Comparison of ENCODE assay signal across 8 mouse cellular contexts in genomic region chr13:58214346-58215252, GRCm38 (mm10). TPM values are rescaled to one million over a fixed set of nuclear protein-coding genes. Genes with fewer than 3 reads are reported as not detected.
DNase-seq lines count a peak whose midpoint lies in the region; ATAC-seq and TF ChIP-seq lines count a peak whose summit lies in the region.

No protein-coding gene starts in this region.

- 2% methylated on average over 47 of the region's 49 CpGs for WGBS in forebrain, embryonic 11.5 days
- under 1% methylated on average over 48 of the region's 49 CpGs for WGBS in intestine, embryonic 16.5 days
- WGBS in stomach, postnatal 0 days = 2% methylated on average over 36 of the region's 49 CpGs

- peak overlapping the region; percentile 96 for H3K27ac ChIP-seq in left cerebral cortex, adult 2 months
- peak overlapping the region; percentile 76; the same call in 1 of the 2 replicates for H3K27ac ChIP-seq in forebrain, embryonic 11.5 days (ENCODE audit: low read depth, low read length)
- peak overlapping the region; percentile 92 for H3K27ac ChIP-seq in intestine, embryonic 16.5 days (ENCODE audit: low read length)
- H3K27ac ChIP-seq in stomach, postnatal 0 days (replicated peaks) = peak overlapping the region; percentile 94

- H3K9me3 ChIP-seq in forebrain, embryonic 11.5 days (ENCODE audit: control insufficient read depth, low read length) = no peaks in the 10 kb centered on the region
- no peaks in the 10 kb centered on the region for H3K9me3 ChIP-seq in intestine, embryonic 16.5 days (ENCODE audit: control insufficient read depth, low read length)
- H3K9me3 ChIP-seq in megakaryocyte, embryonic 14.5 days = no peaks in the 10 kb centered on the region
- H3K9me3 ChIP-seq in stomach, postnatal 0 days (ENCODE audit: control insufficient read depth, low read length) = no peaks in the 10 kb centered on the region

- no peaks in the 10 kb centered on the region for H3K36me3 ChIP-seq in forebrain, embryonic 11.5 days (ENCODE audit: control insufficient read depth, insufficient read depth, low read length)
- no peaks in the 10 kb centered on the region for H3K36me3 ChIP-seq in intestine, embryonic 16.5 days (ENCODE audit: control insufficient read depth, insufficient read depth, low read length)
- H3K36me3 ChIP-seq in megakaryocyte, embryonic 14.5 days (replicated peaks; ENCODE audit: low read length) = peaks cover 8% of the 10 kb centered on the region
- H3K36me3 ChIP-seq in stomach, postnatal 0 days (ENCODE audit: control insufficient read depth, insufficient read depth, low read length) = no peaks in the 10 kb centered on the region

- H3K27me3 ChIP-seq in forebrain, embryonic 11.5 days (ENCODE audit: control insufficient read depth, insufficient read depth, low read length) = no peaks in the 10 kb centered on the region
- H3K27me3 ChIP-seq in intestine, embryonic 16.5 days (replicated peaks; ENCODE audit: control insufficient read depth, insufficient read depth, low read length) = no peaks in the 10 kb centered on the region
- no peaks in the 10 kb centered on the region for H3K27me3 ChIP-seq in megakaryocyte, embryonic 14.5 days (replicated peaks)
- no peaks in the 10 kb centered on the region for H3K27me3 ChIP-seq in stomach, postnatal 0 days (ENCODE audit: control insufficient read depth, insufficient read depth, low read length)

- peak overlapping the region; percentile 85 for H3K4me2 ChIP-seq in forebrain, embryonic 11.5 days (ENCODE audit: low read depth, low read length, severe bottlenecking)
- H3K4me2 ChIP-seq in intestine, embryonic 16.5 days (ENCODE audit: low read depth, low read length) = peak overlapping the region; percentile 89
- H3K4me2 ChIP-seq in stomach, postnatal 0 days (replicated peaks; ENCODE audit: low read depth) = peak overlapping the region; percentile 80

- H3K4me3 ChIP-seq in left cerebral cortex, adult 2 months = peak overlapping the region; percentile 92
- H3K4me3 ChIP-seq in forebrain, embryonic 11.5 days (ENCODE audit: low read depth, low read length) = peak overlapping the region; percentile 98
- peak overlapping the region; percentile 100 for H3K4me3 ChIP-seq in intestine, embryonic 16.5 days (ENCODE audit: low read length)
- H3K4me3 ChIP-seq in megakaryocyte, embryonic 14.5 days (replicated peaks) = peak overlapping the region; percentile 98
- H3K4me3 ChIP-seq in stomach, postnatal 0 days (ENCODE audit: low read depth, low read length) = peak overlapping the region; percentile 100

- 0 out of 2 replicates have a peak, but pooled peaks cover 4% of the 10 kb centered on the region for H3K4me1 ChIP-seq in forebrain, embryonic 11.5 days (replicated peaks; ENCODE audit: control insufficient read depth, insufficient read depth, low read length)
- peaks cover 19% of the 10 kb centered on the region for H3K4me1 ChIP-seq in intestine, embryonic 16.5 days (ENCODE audit: control insufficient read depth, insufficient read depth, low read length)
- peaks cover 43% of the 10 kb centered on the region for H3K4me1 ChIP-seq in megakaryocyte, embryonic 14.5 days
- H3K4me1 ChIP-seq in stomach, postnatal 0 days (replicated peaks; ENCODE audit: control insufficient read depth, insufficient read depth) = peaks cover 3% of the 10 kb centered on the region; the same call in 1 of the 2 replicates

- intact Hi-C loops in left cerebral cortex, adult 2 months (cut with DNase I) = loop anchor here (1.0 to 2.0 kb wide), 2 partner anchors 26 to 85 kb away; no protein-coding TSS in a partner anchor

- TF ChIP-seq EP300 in stomach, postnatal 0 days (optimal IDR thresholded peaks at IDR 0.05) = no peak

- DNase-seq in left cerebral cortex, adult 2 months (ENCODE audit: extremely low spot score in 1 of 2, low spot score in 2 of 2) = peak in 1 of 2 experiments; percentile 12
- DNase-seq in left cerebral cortex, adult 8-10 months (ENCODE audit: low spot score in 2 of 2) = no peak
- DNase-seq in forebrain, embryonic 11.5 days (ENCODE audit: low spot score) = peak; percentile 52
- peak; percentile 45 for DNase-seq in stomach, postnatal 0 days (ENCODE audit: low spot score)
- no peak for DNase-seq in ovary, postnatal 14 days (ENCODE audit: low spot score)

- ATAC-seq in activated CD4-positive, CD25-positive, alpha-beta regulatory T cell, adult 4 months = peak; percentile 41
- peak; percentile 72 for ATAC-seq in forebrain, embryonic 11.5 days (replicated peaks; ENCODE audit: low FRiP score)
- ATAC-seq in intestine, embryonic 16.5 days = peak; percentile 61
- ATAC-seq in stomach, postnatal 0 days (ENCODE audit: low FRiP score, low TSS enrichment) = peak; percentile 67

- TF ChIP-seq CTCF in left cerebral cortex, adult 2 months (IDR thresholded peaks at IDR 0.05) = no peak
- TF ChIP-seq CTCF in stomach, postnatal 0 days (IDR thresholded peaks at IDR 0.05; ENCODE audit: low read depth) = no peak

- peak overlapping the region; percentile 95 for H3K9ac ChIP-seq in forebrain, embryonic 11.5 days (ENCODE audit: low read length)
- H3K9ac ChIP-seq in intestine, embryonic 16.5 days (ENCODE audit: low read depth, low read length) = peak overlapping the region; percentile 99
- H3K9ac ChIP-seq in stomach, postnatal 0 days (ENCODE audit: low read length) = peak overlapping the region; percentile 98

RNA-seq across cellular contexts. Expression of gene Ubqln1, which starts 0.9 kb away (rescaled TPM):
- 100 to 1,000 TPM; 145 to 146 TPM for total RNA-seq in left cerebral cortex, adult 2 months (2021)
- 100 to 1,000 TPM; 146 to 154 (median 149) TPM for total RNA-seq in left cerebral cortex, adult 8-10 months (2022)
- 10 to 100 TPM; 15.4 to 17.0 TPM for polyA plus RNA-seq in activated CD4-positive, CD25-positive, alpha-beta regulatory T cell, adult 4 months (2017; shearing (Covaris generic))
- polyA plus RNA-seq in forebrain, embryonic 11.5 days (2014; fragmentation: Nextera tagmentation; extraction: Ambion mirVana) = 153 and 158 TPM in 2 replicates
- polyA plus RNA-seq in intestine, embryonic 16.5 days (2015; fragmentation: Nextera tagmentation; extraction: Ambion mirVana) = 80.2 and 83.9 TPM in 2 replicates
- polyA plus RNA-seq in megakaryocyte, embryonic 14.5 days (2012; ENCODE audit: insufficient read depth, low replicate concordance) = 33.9 and 40.9 TPM in 2 replicates
- polyA plus RNA-seq in stomach, postnatal 0 days (2015; fragmentation: Nextera tagmentation; extraction: Ambion mirVana) = 61.4 and 65.4 TPM in 2 replicates

RNA-seq across cellular contexts. Expression of gene Idnk, which starts 57.1 kb away (rescaled TPM):
- total RNA-seq in left cerebral cortex, adult 2 months (2021) = 10 to 100 TPM; 31.2 to 31.6 TPM
- 10 to 100 TPM; 25.9 to 29.9 (median 28.5) TPM for total RNA-seq in left cerebral cortex, adult 8-10 months (2022)
- polyA plus RNA-seq in activated CD4-positive, CD25-positive, alpha-beta regulatory T cell, adult 4 months (2017; shearing (Covaris generic)) = 100 to 1,000 TPM; 250 to 265 TPM
- 41.6 and 45.8 TPM in 2 replicates for polyA plus RNA-seq in forebrain, embryonic 11.5 days (2014; fragmentation: Nextera tagmentation; extraction: Ambion mirVana)
- polyA plus RNA-seq in intestine, embryonic 16.5 days (2015; fragmentation: Nextera tagmentation; extraction: Ambion mirVana) = 53.8 and 54.1 TPM in 2 replicates
- polyA plus RNA-seq in megakaryocyte, embryonic 14.5 days (2012; ENCODE audit: insufficient read depth, low replicate concordance) = 3.4 and 15.6 TPM in 2 replicates
- 35.0 and 37.5 TPM in 2 replicates for polyA plus RNA-seq in stomach, postnatal 0 days (2015; fragmentation: Nextera tagmentation; extraction: Ambion mirVana)

Comparison
In these comparisons a context has a peak if more than half of its experiments do, and no peak if none do; other contexts are left out.
1. DNase-seq: peak in forebrain, embryonic 11.5 days (single experiment) and stomach, postnatal 0 days (single experiment); none in left cerebral cortex, adult 8-10 months (0 of 2) and ovary, postnatal 14 days (single experiment).
2. Peak in every context shown above with its lines, with median percentiles within 50 percentile points of each other: H3K27ac ChIP-seq, H3K4me3 ChIP-seq, ATAC-seq, H3K4me2 ChIP-seq and H3K9ac ChIP-seq.